ENCODE assay signal across 13 mouse cellular contexts in genomic region chr17:28824896-28825295, GRCm38 (mm10). TPM values are rescaled to one million over a fixed set of nuclear protein-coding genes. Genes with fewer than 3 reads are reported as not detected.
DNase-seq lines count a peak whose midpoint lies in the region; ATAC-seq and TF ChIP-seq lines count a peak whose summit lies in the region.
"Had no signal": no experiment of that assay in that cellular context is flagged by ENCODE, and none has a peak within 500 bp of the region (broad histone marks: within the 10 kb centered on the region; RNA-seq: fewer than 3 reads in every experiment).

No protein-coding gene starts in this region.

- TF ChIP-seq POLR2A in bone marrow, adult 2 months (IDR thresholded peaks at IDR 0.05; ENCODE audit: borderline replicate concordance, control insufficient read depth, low read depth, low read length) = no peak

- peak overlapping the region; percentile 24; the same call in 1 of the 2 replicates for H3K27ac ChIP-seq in hindbrain, embryonic 10.5 days
- no peak overlapping the region for H3K27ac ChIP-seq in hindbrain, embryonic 12.5 days
- peak overlapping the region; percentile 28; the same call in 1 of the 2 replicates for H3K27ac ChIP-seq in bone marrow, adult 2 months (ENCODE audit: control insufficient read depth, insufficient read depth, low read depth, low read length, poor library complexity)
- peak overlapping the region; percentile 98 for H3K27ac ChIP-seq in liver, embryonic 12.5 days
- H3K27ac ChIP-seq: limb, embryonic 15.5 days had no signal

- peaks cover 100% of the 10 kb centered on the region for H3K36me3 ChIP-seq in hindbrain, embryonic 10.5 days
- H3K36me3 ChIP-seq in hindbrain, embryonic 12.5 days = peaks cover 95% of the 10 kb centered on the region
- H3K36me3 ChIP-seq in liver, embryonic 12.5 days = peaks cover 100% of the 10 kb centered on the region

- no peak overlapping the region for H3K4me3 ChIP-seq in hindbrain, embryonic 10.5 days
- no peak overlapping the region for H3K4me3 ChIP-seq in hindbrain, embryonic 12.5 days
- peak overlapping the region; percentile 68 for H3K4me3 ChIP-seq in bone marrow, adult 2 months (replicated peaks; ENCODE audit: control insufficient read depth, low read depth, low read length)
- peak overlapping the region; percentile 56 for H3K4me3 ChIP-seq in liver, embryonic 12.5 days
- H3K4me3 ChIP-seq: limb, embryonic 15.5 days had no signal

- WGBS in hindbrain, embryonic 10.5 days = 85% methylated on average over 6 of the region's 6 CpGs
- 86% methylated on average over 6 of the region's 6 CpGs for WGBS in hindbrain, embryonic 12.5 days
- 77% methylated on average over 6 of the region's 6 CpGs for WGBS in bone marrow, adult 2 months
- WGBS in liver, embryonic 12.5 days (ENCODE audit: insufficient replicate concordance) = 58% methylated on average over 6 of the region's 6 CpGs

- no peaks in the 10 kb centered on the region for H3K9me3 ChIP-seq in hindbrain, embryonic 10.5 days
- H3K9me3 ChIP-seq in hindbrain, embryonic 12.5 days (replicated peaks) = no peaks in the 10 kb centered on the region
- H3K9me3 ChIP-seq in liver, embryonic 12.5 days (replicated peaks) = no peaks in the 10 kb centered on the region
- H3K9me3 ChIP-seq: limb, embryonic 15.5 days had no signal

- H3K4me1 ChIP-seq in hindbrain, embryonic 10.5 days (replicated peaks) = no peaks in the 10 kb centered on the region
- no peaks in the 10 kb centered on the region for H3K4me1 ChIP-seq in hindbrain, embryonic 12.5 days
- peaks cover 6% of the 10 kb centered on the region; the same call in 1 of the 2 replicates for H3K4me1 ChIP-seq in bone marrow, adult 2 months (ENCODE audit: control insufficient read depth, insufficient read depth, low read length)
- peaks cover 97% of the 10 kb centered on the region for H3K4me1 ChIP-seq in liver, embryonic 12.5 days
- H3K4me1 ChIP-seq: limb, embryonic 15.5 days had no signal

- no peak overlapping the region for H3K9ac ChIP-seq in hindbrain, embryonic 12.5 days
- H3K9ac ChIP-seq in liver, embryonic 12.5 days = peak overlapping the region; percentile 81
- H3K9ac ChIP-seq: limb, embryonic 15.5 days had no signal

- H3K4me2 ChIP-seq in hindbrain, embryonic 12.5 days (replicated peaks) = no peak overlapping the region
- H3K4me2 ChIP-seq in liver, embryonic 12.5 days = peak overlapping the region; percentile 73
- H3K4me2 ChIP-seq: limb, embryonic 15.5 days had no signal

- no peaks in the 10 kb centered on the region for H3K27me3 ChIP-seq in hindbrain, embryonic 10.5 days (ENCODE audit: insufficient read depth, poor library complexity, severe bottlenecking)
- no peaks in the 10 kb centered on the region for H3K27me3 ChIP-seq in hindbrain, embryonic 12.5 days
- H3K27me3 ChIP-seq in liver, embryonic 12.5 days (replicated peaks) = no peaks in the 10 kb centered on the region
- H3K27me3 ChIP-seq: limb, embryonic 15.5 days had no signal

- DNase-seq in hindbrain, embryonic 10.5 days (ENCODE audit: low spot score) = no peak
- DNase-seq in brain, adult 2 months (ENCODE audit: low read depth, low spot score) = peak; percentile 85
- no peak for DNase-seq in cerebellum, postnatal 36 days
- DNase-seq in thymus, postnatal 25 days = no peak
- DNase-seq: adrenal gland, adult 8-10 months; cerebellum, adult 11-12 months; gastrocnemius, postnatal 14 days; thymus, adult 18-20 months had no signal

- ATAC-seq in hindbrain, embryonic 12.5 days (ENCODE audit: low FRiP score) = no peak
- ATAC-seq in liver, embryonic 12.5 days = no peak

- no peak for TF ChIP-seq CTCF in bone marrow, adult 2 months (IDR thresholded peaks at IDR 0.05; ENCODE audit: control insufficient read depth, insufficient read depth, low read length)

RNA-seq across cellular contexts. Expression of gene Brpf3, which starts 24.0 kb away (rescaled TPM):
- 9.8 and 12.2 TPM in 2 replicates for polyA plus RNA-seq in hindbrain, embryonic 10.5 days (2016; fragmentation: Nextera tagmentation; extraction: Ambion mirVana)
- polyA plus RNA-seq in hindbrain, embryonic 12.5 days (2016; fragmentation: Nextera tagmentation; extraction: Ambion mirVana) = 13.0 and 13.8 TPM in 2 replicates
- 117 and 133 TPM in 2 replicates for polyA plus RNA-seq in bone marrow, adult 2 months (2011; ENCODE audit: insufficient read depth, insufficient read length, low replicate concordance, missing spikeins)
- polyA plus RNA-seq in liver, embryonic 12.5 days (2016; fragmentation: Nextera tagmentation; extraction: Ambion mirVana) = 67.4 and 68.8 TPM in 2 replicates

RNA-seq across cellular contexts. Expression of gene Pnpla1, which starts 33.3 kb away (rescaled TPM):
- not detected in 2 replicates for polyA plus RNA-seq in hindbrain, embryonic 10.5 days (2016; fragmentation: Nextera tagmentation; extraction: Ambion mirVana)
- not detected in 2 replicates for polyA plus RNA-seq in hindbrain, embryonic 12.5 days (2016; fragmentation: Nextera tagmentation; extraction: Ambion mirVana)
- 0.67 TPM in 1 of 2 replicates, not detected in the other for polyA plus RNA-seq in bone marrow, adult 2 months (2011; ENCODE audit: insufficient read depth, insufficient read length, low replicate concordance, missing spikeins)
- polyA plus RNA-seq in liver, embryonic 12.5 days (2016; fragmentation: Nextera tagmentation; extraction: Ambion mirVana) = not detected in 2 replicates
- polyA plus RNA-seq: midbrain, postnatal 0 days had no signal

RNA-seq across cellular contexts. Expression of gene Mapk13, which starts 55.8 kb away (rescaled TPM):
- polyA plus RNA-seq in hindbrain, embryonic 10.5 days (2016; fragmentation: Nextera tagmentation; extraction: Ambion mirVana) = 3.9 and 8.9 TPM in 2 replicates
- polyA plus RNA-seq in hindbrain, embryonic 12.5 days (2016; fragmentation: Nextera tagmentation; extraction: Ambion mirVana) = 4.2 and 6.5 TPM in 2 replicates
- polyA plus RNA-seq in bone marrow, adult 2 months (2011; ENCODE audit: insufficient read depth, insufficient read length, low replicate concordance, missing spikeins) = 37.7 and 70.0 TPM in 2 replicates
- 2.3 and 2.5 TPM in 2 replicates for polyA plus RNA-seq in liver, embryonic 12.5 days (2016; fragmentation: Nextera tagmentation; extraction: Ambion mirVana)

Comparison
In these comparisons a context has a peak if more than half of its experiments do, and no peak if none do; other contexts are left out.
1. H3K4me3 ChIP-seq: peak in bone marrow, adult 2 months (single experiment) and liver, embryonic 12.5 days (single experiment); none in hindbrain, embryonic 10.5 days (single experiment) and hindbrain, embryonic 12.5 days (single experiment).